Mouse (Mus musculus) adrenal gland, postnatal 0 days (tissue): ENCODE results near the gene Cnpy2. TPM values are rescaled to one million over a fixed set of nuclear protein-coding genes. Genes with fewer than 3 reads are reported as not detected.

Experiments used
- polyA plus RNA-seq: library from polyadenylated mRNA; unstranded; fragments of >200 nt; fragmentation: Nextera tagmentation; extraction: Ambion mirVana; gene quantifications from 2 replicates; pipeline ENCODE4 v1.2.1, GENCODE M21; 2015

The Cnpy2 gene
- polyA plus RNA-seq, result 400 and 428 TPM in 2 replicates

GRCm38 (mm10) chr10:128322141-128323108 is at the start of gene Cnpy2:
Cnpy2 (plus strand) TSS chr10:128322459.

GRCm38 (mm10) chr10:128298702-128299171 is 23.5 kb upstream of the Cnpy2 start, which contains the start of gene Il23a:
Il23a (minus strand) TSS chr10:128298752.

GRCm38 (mm10) chr10:128303126-128304021 is 18.9 kb upstream of the Cnpy2 start, which contains the start of gene Pan2:
Pan2 (plus strand) TSS chr10:128303335.

GRCm38 (mm10) chr10:128337306-128338181 is 15.3 kb downstream of the Cnpy2 start, which contains the start of gene Cs:
Cs (plus strand) TSS chr10:128337734.

GRCm38 (mm10) chr10:128368402-128369217 is 46.4 kb downstream of the Cnpy2 start, which contains the start of gene Coq10a:
Coq10a (minus strand) TSS chr10:128368997.

GRCm38 (mm10) chr10:128376455-128377211 is 54.4 kb downstream of the Cnpy2 start, which contains the start of gene Ankrd52:
Ankrd52 (plus strand) TSS chr10:128377115.

Other genes starting within 250 kb of the Cnpy2 start
- 1,494 and 2,088 TPM in 2 replicates for gene Atp5b, start 239.2 kb upstream of the Cnpy2 start, polyA plus RNA-seq
- 7.6 and 11.3 TPM in 2 replicates for gene Baz2a, start 230.9 kb upstream of the Cnpy2 start, polyA plus RNA-seq
- gene Rbms2, start 142.2 kb upstream of the Cnpy2 start, polyA plus RNA-seq, result 23.6 and 24.9 TPM in 2 replicates
- gene Gls2, start 128.0 kb upstream of the Cnpy2 start, polyA plus RNA-seq, result 2.2 and 2.7 TPM in 2 replicates
- gene Spryd4, start 110.7 kb upstream of the Cnpy2 start, polyA plus RNA-seq, result 23.9 and 27.8 TPM in 2 replicates
- gene Mip, start 96.6 kb upstream of the Cnpy2 start, polyA plus RNA-seq, result not detected in 2 replicates
- 14.5 and 19.1 TPM in 2 replicates for gene Timeless, start 90.4 kb upstream of the Cnpy2 start, polyA plus RNA-seq
- gene Apon, start 68.4 kb upstream of the Cnpy2 start, polyA plus RNA-seq, result 0.97 and 1.8 TPM in 2 replicates
- gene Apof, start 53.8 kb upstream of the Cnpy2 start, polyA plus RNA-seq, result 60.4 and 84.4 TPM in 2 replicates
- 14.1 and 24.5 TPM in 2 replicates for gene Stat2, start 51.9 kb upstream of the Cnpy2 start, polyA plus RNA-seq
- gene Il23a, start 23.7 kb upstream of the Cnpy2 start, polyA plus RNA-seq, result 0.14 and 0.21 TPM in 2 replicates
- 10.9 and 16.2 TPM in 2 replicates for gene Pan2, start 19.1 kb upstream of the Cnpy2 start, polyA plus RNA-seq
- gene Cs, start 15.3 kb downstream of the Cnpy2 start, polyA plus RNA-seq, result 71.7 and 98.5 TPM in 2 replicates
- 18.7 and 34.1 TPM in 2 replicates for gene Coq10a, start 46.5 kb downstream of the Cnpy2 start, polyA plus RNA-seq
- gene Ankrd52, start 54.7 kb downstream of the Cnpy2 start, polyA plus RNA-seq, result 6.2 and 9.2 TPM in 2 replicates
- 1.5 and 1.7 TPM in 2 replicates for gene Slc39a5, start 78.8 kb downstream of the Cnpy2 start, polyA plus RNA-seq
- gene Nabp2, start 89.0 kb downstream of the Cnpy2 start, polyA plus RNA-seq, result 66.1 and 77.6 TPM in 2 replicates
- gene Rnf41, start 89.2 kb downstream of the Cnpy2 start, polyA plus RNA-seq, result 28.0 and 29.6 TPM in 2 replicates
- gene Smarcc2, start 136.8 kb downstream of the Cnpy2 start, polyA plus RNA-seq, result 49.6 and 55.3 TPM in 2 replicates
- gene Myl6, start 171.7 kb downstream of the Cnpy2 start, polyA plus RNA-seq, result 1,391 and 2,048 TPM in 2 replicates
- 1.8 and 4.1 TPM in 2 replicates for gene Myl6b, start 176.2 kb downstream of the Cnpy2 start, polyA plus RNA-seq
- 18.3 and 25.7 TPM in 2 replicates for gene Esyt1, start 203.4 kb downstream of the Cnpy2 start, polyA plus RNA-seq
- 10.9 and 12.5 TPM in 2 replicates for gene Zc3h10, start 225.3 kb downstream of the Cnpy2 start, polyA plus RNA-seq
- 3,668 and 6,742 TPM in 2 replicates for gene Rpl41, start 226.8 kb downstream of the Cnpy2 start, polyA plus RNA-seq
- 61.0 and 89.3 TPM in 2 replicates for gene Pa2g4, start 243.5 kb downstream of the Cnpy2 start, polyA plus RNA-seq